Mouse (Mus musculus) myocyte (in vitro differentiated cells): ENCODE measurements at regions not wholly inside any gene's neighbourhood (a gene's known extent, or its start where the extent isn't known, plus 50 kb on each side); places are given as distances from the start of the nearest gene placed in this dataset.

Experiments
- H3K27me3 ChIP-seq: one replicate; pipeline ENCODE4 v1.6.1; 2011; ENCODE audit not compliant: control insufficient read depth, insufficient read depth, insufficient read length
- H3K36me3 ChIP-seq: one replicate; pipeline ENCODE4 v1.6.1; 2011; ENCODE audit not compliant: control insufficient read depth, insufficient read depth
- H3K4me2 ChIP-seq: one replicate; pipeline ENCODE4 v1.6.1; 2011; ENCODE audit warnings: low read depth, control low read depth
- H3K4me3 ChIP-seq: one replicate; pipeline ENCODE4 v1.5.1; 2011; ENCODE audit warnings: mild to moderate bottlenecking, control low read depth, moderate library complexity
- H3K79me2 ChIP-seq: one replicate; pipeline ENCODE4 v1.6.1; 2011; ENCODE audit not compliant: control insufficient read depth, insufficient read depth
- H3ac ChIP-seq: one replicate; pipeline ENCODE4 v1.6.1; 2011; ENCODE audit not compliant: control insufficient read depth, insufficient read length
- CEBPB ChIP-seq: IDR thresholded peaks from 2 replicates; pipeline ENCODE4 v1.6.1; 2011; ENCODE audit warnings: mild to moderate bottlenecking, moderate library complexity; ENCODE audit not compliant: poor library complexity, insufficient read depth, severe bottlenecking
- E2F4 ChIP-seq: IDR thresholded peaks from one replicate; pipeline ENCODE4 v1.6.1; 2011; ENCODE audit warnings: mild to moderate bottlenecking, control low read depth, moderate library complexity; ENCODE audit not compliant: insufficient read depth
- MAX ChIP-seq: IDR thresholded peaks from one replicate; pipeline ENCODE4 v1.6.1; 2011; ENCODE audit warnings: low read depth, mild to moderate bottlenecking, control low read depth
- MYOD1 ChIP-seq, 3 experiments: IDR thresholded peaks; one replicate each; pipeline ENCODE4 v1.6.1; 2011; ENCODE audit warnings: control low read depth in 2 of 3, low read depth in 2 of 3, mild to moderate bottlenecking in 2 of 3, moderate library complexity in 1 of 3; ENCODE audit not compliant: insufficient read length in 2 of 3, control insufficient read depth in 1 of 3
- MYOG ChIP-seq, 3 experiments: IDR thresholded peaks; one replicate each; pipeline ENCODE4 v1.6.1; 2011; ENCODE audit warnings: control low read depth in 2 of 3, low read depth in 2 of 3, mild to moderate bottlenecking in 2 of 3; ENCODE audit not compliant: insufficient read length in 2 of 3, control insufficient read depth in 1 of 3, insufficient read depth in 1 of 3
- POLR2A ChIP-seq: IDR thresholded peaks from one replicate; pipeline ENCODE4 v1.6.1; 2011; ENCODE audit warnings: low read depth, mild to moderate bottlenecking, control low read depth, moderate library complexity; ENCODE audit not compliant: insufficient read length
- POLR2AphosphoS2 ChIP-seq: IDR thresholded peaks from one replicate; pipeline ENCODE4 v1.6.1; 2011; ENCODE audit warnings: low read depth, control low read depth; ENCODE audit not compliant: insufficient read length
- REST ChIP-seq: IDR thresholded peaks from one replicate; pipeline ENCODE4 v1.6.1; 2011; ENCODE audit warnings: mild to moderate bottlenecking, control low read depth, moderate library complexity; ENCODE audit not compliant: insufficient read depth, insufficient read length
- SRF ChIP-seq: IDR thresholded peaks from one replicate; pipeline ENCODE4 v1.6.1; 2011; ENCODE audit warnings: low read depth; ENCODE audit not compliant: control insufficient read depth, insufficient read length
- TCF12 ChIP-seq: IDR thresholded peaks from one replicate; pipeline ENCODE4 v1.6.1; 2011; ENCODE audit warnings: mild to moderate bottlenecking, control low read depth; ENCODE audit not compliant: poor library complexity, insufficient read depth, severe bottlenecking
- TCF3 ChIP-seq: IDR thresholded peaks from one replicate; pipeline ENCODE4 v1.6.1; 2011; ENCODE audit warnings: low read depth, control low read depth; ENCODE audit not compliant: insufficient read length
- USF1 ChIP-seq: IDR thresholded peaks from one replicate; pipeline ENCODE4 v1.6.1; 2011; ENCODE audit warnings: low read depth, mild to moderate bottlenecking, control low read depth, moderate library complexity

GRCm38 (mm10) chr1:67640353-67640752 lies 517.5 kb downstream of the Cps1 start:
- no peak for TF ChIP-seq E2F4
- TF ChIP-seq POLR2AphosphoS2 = no peak
- no peak for TF ChIP-seq TCF3
- TF ChIP-seq REST = no peak
- no peak for TF ChIP-seq POLR2A
- TF ChIP-seq CEBPB = no peak
- Histone ChIP-seq H3K27me3 (no peaks in the 10 kb centered on the region), H3K4me3 (no peak overlapping the region), H3K79me2 (no peaks in the 10 kb centered on the region), H3ac (no peak overlapping the region), H3K4me2 (peak overlapping the region; percentile 12), H3K36me3 (no peaks in the 10 kb centered on the region)

GRCm38 (mm10) chr1:67640766-67641165 lies 517.9 kb downstream of the Cps1 start:
- Histone ChIP-seq H3K27me3 (no peaks in the 10 kb centered on the region), H3K4me3 (no peak overlapping the region), H3ac (no peak overlapping the region), H3K4me2 (no peak overlapping the region), H3K36me3 (no peaks in the 10 kb centered on the region), H3K79me2 (no peaks in the 10 kb centered on the region)
- TF ChIP-seq CEBPB (no peak), POLR2AphosphoS2 (no peak), MYOD1 (IDR thresholded peaks at IDR 0.05; ENCODE audit: control insufficient read depth in 1 of 3, insufficient read length in 2 of 3, low read depth in 2 of 3) (no peak), SRF (no peak), MYOG (IDR thresholded peaks at IDR 0.05; ENCODE audit: control insufficient read depth in 1 of 3, insufficient read depth in 1 of 3, insufficient read length in 2 of 3, low read depth in 2 of 3) (no peak), POLR2A (no peak), MAX (no peak), REST (no peak), TCF12 (no peak), USF1 (no peak), E2F4 (no peak), TCF3 (no peak)

- Histone ChIP-seq H3K4me2 (no peak overlapping the region), H3K79me2 (no peaks in the 10 kb centered on the region), H3ac (no peak overlapping the region), H3K27me3 (no peaks in the 10 kb centered on the region), H3K4me3 (no peak overlapping the region), H3K36me3 (no peaks in the 10 kb centered on the region)
- TF ChIP-seq POLR2A (no peak), USF1 (no peak), E2F4 (no peak), POLR2AphosphoS2 (no peak), TCF3 (no peak), TCF12 (no peak), SRF (no peak), MYOG (IDR thresholded peaks at IDR 0.05; ENCODE audit: control insufficient read depth in 1 of 3, insufficient read depth in 1 of 3, insufficient read length in 2 of 3, low read depth in 2 of 3) (no peak), MYOD1 (IDR thresholded peaks at IDR 0.05; ENCODE audit: control insufficient read depth in 1 of 3, insufficient read length in 2 of 3, low read depth in 2 of 3) (no peak)
These were observed 520.8 kb downstream of the Cps1 start for GRCm38 (mm10) chr1:67643627-67644026.
